ENCODE assay signal across 7 mouse cellular contexts in genomic region chr12:88722691-88723070, GRCm38 (mm10). TPM values are rescaled to one million over a fixed set of nuclear protein-coding genes. Genes with fewer than 3 reads are reported as not detected.
A peak's percentile ranks its signal among the peaks of the same experiment; 100 is the strongest.
DNase-seq lines count a peak whose midpoint lies in the region; ATAC-seq and TF ChIP-seq lines count a peak whose summit lies in the region.

Gene Nrxn3 (plus strand): TSS chr12:88722876.

- no peaks in the 10 kb centered on the region for H3K36me3 ChIP-seq in heart, postnatal 0 days (replicated peaks; ENCODE audit: control insufficient read depth, insufficient read depth, low read length)

- no peak for TF ChIP-seq EP300 in heart, postnatal 0 days (IDR thresholded peaks at IDR 0.05; ENCODE audit: low read depth)

- no peak within 1 kb of the TSS for H3K9ac ChIP-seq in heart, postnatal 0 days (replicated peaks; ENCODE audit: low read depth, low read length)

- peaks cover 3% of the 10 kb centered on the region; the same call in 1 of the 2 replicates for H3K4me1 ChIP-seq in cortical plate, adult 2 months (ENCODE audit: control insufficient read depth, insufficient read depth, low read length)
- no peaks in the 10 kb centered on the region for H3K4me1 ChIP-seq in heart, postnatal 0 days (ENCODE audit: control insufficient read depth, insufficient read depth)

- H3K27ac ChIP-seq in cortical plate, adult 2 months (ENCODE audit: insufficient read depth, low read length) = no peak within 1 kb of the TSS
- H3K27ac ChIP-seq in heart, postnatal 0 days (ENCODE audit: low read depth) = no peak within 1 kb of the TSS

- 1% methylated on average over 9 of the region's 9 CpGs for WGBS in heart, postnatal 0 days

- peak within 1 kb of the TSS; percentile 65 for H3K4me3 ChIP-seq in cortical plate, adult 2 months (ENCODE audit: insufficient read depth, low read length)
- H3K4me3 ChIP-seq in heart, postnatal 0 days (ENCODE audit: low read depth, low read length) = peak within 1 kb of the TSS; percentile 23

- ATAC-seq in heart, postnatal 0 days (ENCODE audit: insufficient read depth, low read depth) = peak; percentile 49; the same call in 1 of the 2 replicates
- no peak for ATAC-seq in megakaryocyte-erythroid progenitor cell, adult 5-6 weeks (replicated peaks; ENCODE audit: low FRiP score, low TSS enrichment, poor library complexity, severe bottlenecking)

- peak; percentile 53; the same call in 1 of the 2 replicates for TF ChIP-seq POLR2A in brain, embryonic 14.5 days (IDR thresholded peaks at IDR 0.05; ENCODE audit: borderline replicate concordance, extremely low read depth, insufficient read depth, insufficient read length, poor library complexity, severe bottlenecking)
- TF ChIP-seq POLR2A in cortical plate, adult 2 months (IDR thresholded peaks at IDR 0.05; ENCODE audit: extremely low read depth, insufficient read depth, low read length) = peak; percentile 99

- peak; percentile 96 for DNase-seq in brain, embryonic 14.5 days (ENCODE audit: low read depth)
- DNase-seq in heart, postnatal 0 days (ENCODE audit: low spot score) = peak; percentile 34
- DNase-seq in layer of hippocampus, adult 9-11 months = peak; percentile 72
- DNase-seq in lung, postnatal 14 days = peak; percentile 8
- peak; percentile 79 to 85 for DNase-seq in right cerebral cortex, postnatal 36 days (ENCODE audit: low spot score in 2 of 2)

- no peaks in the 10 kb centered on the region for H3K27me3 ChIP-seq in heart, postnatal 0 days (ENCODE audit: control insufficient read depth, insufficient read depth, low read length)

- no peaks in the 10 kb centered on the region for H3K9me3 ChIP-seq in heart, postnatal 0 days (replicated peaks; ENCODE audit: control insufficient read depth, low read length)

- TF ChIP-seq CTCF in brain, embryonic 14.5 days (IDR thresholded peaks at IDR 0.05; ENCODE audit: borderline replicate concordance, extremely low read depth, insufficient read depth, insufficient read length) = no peak
- no peak for TF ChIP-seq CTCF in cortical plate, adult 2 months (IDR thresholded peaks at IDR 0.05; ENCODE audit: extremely low read depth, insufficient read depth, low read length)
- no peak for TF ChIP-seq CTCF in heart, postnatal 0 days (IDR thresholded peaks at IDR 0.05; ENCODE audit: low read depth)

- H3K4me2 ChIP-seq in heart, postnatal 0 days (ENCODE audit: low read depth, low read length) = peak within 1 kb of the TSS; percentile 34

RNA-seq across cellular contexts. Expression of gene Nrxn3, which starts in this region (rescaled TPM):
- 41.8 and 67.8 TPM in 2 replicates for polyA plus RNA-seq in brain, embryonic 14.5 days (2012; rRNA removed)
- 60.9 and 70.2 TPM in 2 replicates for polyA plus RNA-seq in cortical plate, adult 2 months (2012; rRNA removed)
- total RNA-seq in heart, postnatal 0 days (2014; rRNA removed; ENCODE audit: low replicate concordance) = 1.8 and 9.4 TPM in 2 replicates
- 0.71 and 1.0 TPM in 2 replicates for polyA plus RNA-seq in heart, postnatal 0 days (2015; fragmentation: Nextera tagmentation; extraction: Ambion mirVana)
- not detected in 2 replicates for total RNA-seq in megakaryocyte-erythroid progenitor cell, adult 5-6 weeks (2014; fragmentation: Nextera tagmentation)
- not detected in 2 replicates for total RNA-seq in megakaryocyte-erythroid progenitor cell, adult 5-6 weeks (2017)

Comparison
In these comparisons a context has a peak if more than half of its experiments do, and no peak if none do; other contexts are left out.
1. RNA of gene Nrxn3 (polyA plus RNA-seq): 60.9 to 70.2 TPM in cortical plate, adult 2 months and 41.8 to 67.8 TPM in brain, embryonic 14.5 days; 0.71 to 1.0 TPM in heart, postnatal 0 days; every median in the first group is over 10 times any median in the second.
2. DNase-seq: peak in every context shown above with its lines; median percentile 96 in brain, embryonic 14.5 days; 82 in right cerebral cortex, postnatal 36 days; 72 in layer of hippocampus, adult 9-11 months; 34 in heart, postnatal 0 days; 8 in lung, postnatal 14 days.